Mouse (Mus musculus) neural tube, embryonic 11.5 days (tissue): ENCODE measurements around the gene Hes2. TPM values are rescaled to one million over a fixed set of nuclear protein-coding genes. Genes with fewer than 3 reads are reported as not detected.

Source experiments
- ATAC-seq: fragments of 200-750 bp; cut with Nextera tagmentation; 2 replicates; pipeline ENCODE4 v1.8.0; 2017; ENCODE audit warnings: moderate number of reproducible peaks, mild to moderate bottlenecking, moderate TSS enrichment, moderate library complexity; ENCODE audit not compliant: insufficient read depth, low FRiP score, low TSS enrichment
- DNase-seq: peaks from one replicate; pipeline ENCODE4 v3.0.0-alpha.2; 2015; ENCODE audit warnings: low spot score
- H3K27ac ChIP-seq: fragments of 300-500 bp; sonication (generic); 2 replicates; pipeline ENCODE4 v1.5.1; 2014; ENCODE audit warnings: low read depth, mild to moderate bottlenecking, low read length
- H3K27me3 ChIP-seq: fragments of 300-500 bp; sonication (generic); 2 replicates; pipeline ENCODE4 v1.6.1; 2014; ENCODE audit warnings: mild to moderate bottlenecking, low read length, mixed read lengths; ENCODE audit not compliant: control insufficient read depth, insufficient read depth
- H3K36me3 ChIP-seq: fragments of 300-500 bp; sonication (generic); 2 replicates; pipeline ENCODE4 v1.6.1; 2014; ENCODE audit warnings: mild to moderate bottlenecking, low read length, moderate library complexity, mixed read lengths; ENCODE audit not compliant: control insufficient read depth, insufficient read depth
- H3K4me1 ChIP-seq: fragments of 300-500 bp; sonication (generic); 2 replicates; pipeline ENCODE4 v1.6.1; 2014; ENCODE audit warnings: low read length, mixed read lengths; ENCODE audit not compliant: control insufficient read depth, insufficient read depth
- H3K4me2 ChIP-seq: fragments of 300-500 bp; sonication (generic); 2 replicates; pipeline ENCODE4 v1.6.1; 2014; ENCODE audit warnings: low read depth, mild to moderate bottlenecking, moderate library complexity
- H3K4me3 ChIP-seq: fragments of 300-500 bp; sonication (generic); 2 replicates; pipeline ENCODE4 v1.5.1; 2014; ENCODE audit warnings: low read depth, low read length
- H3K9ac ChIP-seq: fragments of 300-500 bp; sonication (generic); 2 replicates; pipeline ENCODE4 v1.6.1; 2014; ENCODE audit warnings: mild to moderate bottlenecking, low read length
- H3K9me3 ChIP-seq: fragments of 300-500 bp; sonication (generic); 2 replicates; pipeline ENCODE4 v1.6.1; 2016; ENCODE audit warnings: low read length; ENCODE audit not compliant: control insufficient read depth
- WGBS: fragments of 180-500 bp; shearing (Covaris S2); extraction: QIAGEN DNeasy Blood & Tissue Kit; methylation state at CpG from one replicate; pipeline ENCODE4 v1.1.7; 2014; 5-methylcytosine and 5-hydroxymethylcytosine counted together
- polyA plus RNA-seq: library from polyadenylated mRNA; unstranded; fragments of >200 nt; fragmentation: Nextera tagmentation; extraction: Ambion mirVana; gene quantifications from 2 replicates; pipeline ENCODE4 v1.2.1, GENCODE M21; 2014

Hes2 gene
- polyA plus RNA-seq, 1 experiment from 2014 or later = 2.9 TPM

DNA sequence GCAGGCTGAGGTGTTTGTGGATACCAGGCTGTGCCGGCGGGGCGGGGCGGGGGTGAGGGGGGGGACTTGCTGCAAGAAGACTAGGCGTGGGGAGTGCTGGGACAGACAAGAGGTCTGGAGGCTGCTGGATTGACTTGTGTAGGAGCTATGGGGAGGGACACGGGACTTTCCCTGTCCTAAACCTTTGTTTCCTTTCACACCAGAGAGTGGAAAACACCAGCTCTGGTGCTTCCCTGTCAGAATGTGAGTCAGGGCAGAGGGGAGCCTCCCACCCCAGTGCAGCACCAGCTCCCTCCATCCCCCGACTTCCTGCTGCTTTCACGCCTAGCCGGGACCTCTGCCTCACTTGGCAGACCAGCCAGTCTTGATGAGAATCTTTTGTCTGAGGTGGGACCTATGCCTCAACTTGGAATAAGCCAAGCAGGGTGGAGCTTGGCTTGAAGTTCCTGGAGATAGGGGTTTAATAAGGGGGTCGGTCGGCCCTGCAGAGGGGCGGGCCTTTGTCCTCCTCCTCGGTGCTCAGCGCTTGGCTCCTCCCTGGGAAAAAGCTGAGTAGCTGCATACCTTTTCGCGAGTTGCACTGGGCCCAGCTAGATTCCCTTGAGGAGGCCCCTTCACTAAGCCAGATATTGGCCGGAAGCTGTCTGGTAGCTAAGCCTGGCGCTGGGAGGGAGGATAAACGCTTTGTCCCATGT lies 27.0 kb downstream of the Hes2 start:
- WGBS = 8% methylated on average over 19 of the region's 19 CpGs
- Histone ChIP-seq H3K36me3 (no peaks in the 10 kb centered on the region), H3K4me2 (peak overlapping the region; percentile 31), H3K27ac (no peak overlapping the region), H3K27me3 (no peaks in the 10 kb centered on the region), H3K4me3 (no peak overlapping the region), H3K9me3 (no peaks in the 10 kb centered on the region), H3K4me1 (peaks cover 20% of the 10 kb centered on the region), H3K9ac (peak overlapping the region; percentile 44)
- ATAC-seq (peak; percentile 27; the same call in 1 of the 2 replicates), DNase-seq (peak; percentile 41)

- ATAC-seq = no peak
- WGBS = 50% methylated on average over 14 of the region's 14 CpGs
- no peaks in the 10 kb centered on the region for H3K36me3 ChIP-seq
- peaks cover 23% of the 10 kb centered on the region for H3K4me1 ChIP-seq
- H3K4me3 ChIP-seq = no peak overlapping the region
- H3K27ac ChIP-seq = no peak overlapping the region
- no peaks in the 10 kb centered on the region for H3K9me3 ChIP-seq
- no peaks in the 10 kb centered on the region for H3K27me3 ChIP-seq
- peak overlapping the region; percentile 44 for H3K9ac ChIP-seq
- DNase-seq = peak; percentile 40
- H3K4me2 ChIP-seq = peak overlapping the region; percentile 31
These were observed 27.8 kb downstream of the Hes2 start for GRCm38 (mm10) chr4:152186205-152187082.

DNA sequence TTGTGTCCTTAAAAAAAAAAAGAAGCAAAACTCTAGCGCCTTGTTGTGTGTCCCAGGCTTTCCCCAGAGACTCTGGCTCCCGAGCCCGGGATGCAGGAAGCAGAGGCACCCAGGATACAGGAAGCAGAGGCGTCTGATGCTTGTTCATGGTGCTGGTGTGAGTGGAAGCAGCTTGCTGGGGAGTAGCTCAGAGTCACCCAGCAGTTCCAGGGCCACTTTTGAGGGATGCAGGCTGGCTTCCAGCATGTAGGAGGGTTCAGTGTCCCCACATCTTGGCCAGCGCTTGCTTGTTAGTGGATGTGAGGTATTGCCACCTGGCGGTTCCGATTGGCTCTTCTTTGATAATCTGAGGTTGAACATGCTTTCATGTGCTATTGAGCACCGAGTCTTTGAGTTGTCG lies 28.5 kb downstream of the Hes2 start:
- Histone ChIP-seq H3K27ac (no peak overlapping the region), H3K4me2 (no peak overlapping the region), H3K36me3 (no peaks in the 10 kb centered on the region), H3K4me1 (peaks cover 23% of the 10 kb centered on the region), H3K4me3 (no peak overlapping the region), H3K9ac (no peak overlapping the region), H3K9me3 (no peaks in the 10 kb centered on the region), H3K27me3 (no peaks in the 10 kb centered on the region)
- ATAC-seq (no peak), DNase-seq (no peak)
- 88% methylated on average over 9 of the region's 9 CpGs for WGBS

- 95% methylated on average over 2 of the region's 2 CpGs for WGBS
These were observed 30.0 kb downstream of the Hes2 start for GRCm38 (mm10) chr4:152188651-152189050.

DNA sequence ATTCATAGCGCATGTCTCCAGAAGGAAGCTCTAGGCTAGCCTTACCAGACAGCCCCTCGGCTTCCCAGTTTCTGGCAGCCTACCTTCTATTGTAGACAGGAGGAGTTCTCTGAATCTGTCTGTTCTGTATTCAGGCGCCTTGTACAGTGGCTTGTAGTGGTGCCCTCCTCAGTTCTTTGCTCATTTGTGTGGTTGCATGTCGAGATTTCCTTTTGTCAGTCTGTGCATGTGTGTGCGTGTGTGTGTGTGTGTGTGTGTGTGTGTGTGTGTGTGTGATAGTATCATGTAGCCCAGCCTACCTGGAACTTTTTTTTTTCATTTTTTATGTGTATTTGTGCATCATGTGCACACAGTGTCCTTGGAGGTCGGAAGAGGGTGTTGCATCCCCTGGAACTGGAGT lies 30.4 kb downstream of the Hes2 start:
- Histone ChIP-seq H3K36me3 (no peaks in the 10 kb centered on the region), H3K9ac (no peak overlapping the region), H3K27ac (no peak overlapping the region), H3K4me3 (no peak overlapping the region), H3K9me3 (no peaks in the 10 kb centered on the region), H3K4me2 (no peak overlapping the region), H3K4me1 (peaks cover 23% of the 10 kb centered on the region), H3K27me3 (no peaks in the 10 kb centered on the region)
- ATAC-seq (no peak), DNase-seq (no peak)
- 89% methylated on average over 6 of the region's 6 CpGs for WGBS

More at GRCm38 (mm10) chr4:152188651-152189050, 30.0 kb downstream of the Hes2 start:
- no peak overlapping the region for H3K27ac ChIP-seq
- no peaks in the 10 kb centered on the region for H3K9me3 ChIP-seq
- no peak overlapping the region for H3K4me3 ChIP-seq
- no peak overlapping the region for H3K4me2 ChIP-seq
- peaks cover 23% of the 10 kb centered on the region for H3K4me1 ChIP-seq
- no peaks in the 10 kb centered on the region for H3K27me3 ChIP-seq
- DNase-seq (no peak), ATAC-seq (no peak)
- H3K36me3 ChIP-seq = no peaks in the 10 kb centered on the region
- no peak overlapping the region for H3K9ac ChIP-seq

DNA sequence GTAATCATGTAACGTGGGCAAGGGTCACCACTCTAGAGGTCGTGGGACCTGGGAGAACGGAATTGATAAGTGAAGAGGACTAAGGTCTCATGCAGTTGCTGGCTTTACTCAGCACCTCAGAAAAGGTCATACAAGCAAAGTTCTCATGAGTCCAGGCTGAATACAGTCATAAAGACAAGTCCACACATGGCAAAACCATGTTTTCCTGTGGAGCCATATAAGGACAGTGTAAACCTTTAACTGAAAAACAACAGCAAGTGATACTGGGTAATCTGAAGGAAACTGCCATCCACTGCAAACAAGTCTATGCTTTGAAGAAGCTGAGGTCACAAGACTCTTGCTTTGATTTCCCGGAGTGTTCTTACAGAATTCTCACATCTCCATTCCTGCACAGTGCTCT lies 31.0 kb downstream of the Hes2 start:
- Histone ChIP-seq H3K27ac (no peak overlapping the region), H3K36me3 (no peaks in the 10 kb centered on the region)
- WGBS = 85% methylated on average over 4 of the region's 4 CpGs

DNA sequence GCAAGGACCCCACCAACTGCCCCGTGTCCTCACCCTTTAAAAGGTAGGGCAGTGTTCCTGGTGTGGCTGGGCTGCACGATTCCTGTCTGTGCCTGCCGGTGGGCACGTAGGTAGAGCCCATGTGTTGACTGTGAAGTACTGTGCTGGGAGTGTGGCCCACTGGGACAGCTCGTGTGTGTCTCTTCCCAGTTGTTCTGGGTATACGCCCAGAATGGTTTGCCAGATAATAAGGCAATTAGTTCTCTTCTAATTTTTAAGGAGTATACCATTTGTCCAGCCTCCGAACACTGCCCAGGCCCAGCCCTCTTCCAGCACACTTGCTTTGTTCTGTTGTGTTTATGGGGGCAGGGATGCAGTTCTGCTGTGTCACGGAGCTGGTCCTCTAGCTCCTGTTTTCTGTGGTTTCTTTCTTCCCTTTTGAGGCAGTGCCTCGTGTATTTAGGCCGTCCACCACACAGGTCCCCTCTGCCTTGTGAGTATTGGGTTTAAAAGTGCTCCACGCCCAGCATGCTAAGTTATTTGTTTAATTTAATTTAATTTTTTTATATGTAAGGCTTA lies 31.5 kb downstream of the Hes2 start:
- H3K9ac ChIP-seq = 0 out of 2 replicates have a peak overlapping the region, but pooled peaks have one; percentile 4
- H3K4me1 ChIP-seq = peaks cover 20% of the 10 kb centered on the region
- no peaks in the 10 kb centered on the region for H3K27me3 ChIP-seq
- H3K4me2 ChIP-seq = no peak overlapping the region
- WGBS = 58% methylated on average over 11 of the region's 11 CpGs
- DNase-seq (no peak), ATAC-seq (no peak)
- H3K9me3 ChIP-seq = no peaks in the 10 kb centered on the region
- no peaks in the 10 kb centered on the region for H3K36me3 ChIP-seq
- H3K4me3 ChIP-seq = no peak overlapping the region
- H3K27ac ChIP-seq = no peak overlapping the region

More for the DNA sequence above, 31.0 kb downstream of the Hes2 start:
- Histone ChIP-seq H3K9ac (no peak overlapping the region), H3K4me1 (peaks cover 23% of the 10 kb centered on the region), H3K4me2 (no peak overlapping the region), H3K9me3 (no peaks in the 10 kb centered on the region), H3K4me3 (no peak overlapping the region), H3K27me3 (no peaks in the 10 kb centered on the region)
- no peak for ATAC-seq
- no peak for DNase-seq

- Histone ChIP-seq H3K36me3 (no peaks in the 10 kb centered on the region), H3K27me3 (no peaks in the 10 kb centered on the region), H3K27ac (no peak overlapping the region), H3K4me3 (no peak overlapping the region), H3K4me1 (peaks cover 14% of the 10 kb centered on the region), H3K9ac (no peak overlapping the region), H3K9me3 (no peaks in the 10 kb centered on the region), H3K4me2 (no peak overlapping the region)
- DNase-seq (no peak), ATAC-seq (no peak)
- 77% methylated on average over 5 of the region's 5 CpGs for WGBS
These were observed 32.0 kb downstream of the Hes2 start for GRCm38 (mm10) chr4:152190701-152191100.
